Mouse (Mus musculus): ENCODE results near the gene Tcte2.
"Not testable (repeated sequence)": the region's sequence is repeated elsewhere in the genome, so short reads cannot be mapped to it uniquely, and the experiment has no call there.

Gene Tcte2

GRCm38 (mm10) chr17:13761179-13761913, at the start of gene Tcte2:
Gene Tcte2 (minus strand): TSS chr17:13761825.
- no peak for DNase-seq (ENCODE audit: low read depth)

DNA sequence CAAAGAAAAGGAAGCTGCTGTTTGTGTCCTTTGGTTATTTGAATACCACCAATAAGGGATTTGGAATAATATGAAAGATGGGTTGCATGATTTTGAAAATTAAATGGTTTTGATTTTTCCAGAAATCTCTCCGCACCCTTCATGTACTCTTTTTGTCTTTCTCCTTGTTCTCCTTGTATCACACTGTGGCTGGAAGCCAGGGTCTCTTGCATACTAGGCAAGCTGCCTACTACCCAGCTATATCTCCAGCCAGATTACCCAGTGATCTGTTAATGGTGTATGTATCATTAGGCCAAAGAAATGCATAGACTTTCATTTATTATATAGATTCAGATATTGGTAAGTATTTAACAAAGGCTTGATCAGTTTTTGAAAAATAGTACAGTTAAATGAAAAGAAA, 44.4 kb upstream of the Tcte2 start:
- no peak for DNase-seq (ENCODE audit: low read depth)

DNA sequence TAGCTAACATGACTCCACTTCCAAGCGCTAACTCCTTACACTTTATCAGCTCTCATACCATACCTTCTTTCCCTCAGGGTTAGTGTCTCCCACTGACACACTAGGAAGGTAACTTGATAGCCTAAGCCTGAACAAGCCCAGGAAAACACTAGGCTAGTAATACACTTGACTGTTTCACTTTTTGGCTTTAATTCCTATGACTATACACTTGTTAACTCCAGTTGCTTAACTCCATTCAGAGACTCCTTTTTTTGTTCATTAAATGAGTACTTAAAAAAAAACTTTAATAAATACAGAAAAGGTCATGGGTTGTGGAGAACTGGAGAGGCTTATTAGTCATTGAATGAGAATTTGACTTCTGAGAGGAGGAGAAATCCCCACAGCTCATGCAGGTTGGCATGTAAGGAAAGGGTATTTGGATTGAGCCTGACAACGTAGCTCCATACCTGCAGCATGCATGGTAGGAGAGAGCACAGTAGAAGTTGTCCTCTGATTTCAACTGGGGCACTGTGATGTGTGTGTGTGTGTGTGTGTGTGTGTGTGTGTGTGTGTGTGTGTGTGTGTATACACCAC, 41.3 kb upstream of the Tcte2 start:
- DNase-seq (ENCODE audit: low read depth) = no peak

GRCm38 (mm10) chr17:13797691-13798090, 36.1 kb upstream of the Tcte2 start:
- no peak for DNase-seq (ENCODE audit: low read depth)

GRCm38 (mm10) chr17:13790033-13790432, 28.4 kb upstream of the Tcte2 start:
- not testable (repeated sequence) for DNase-seq (ENCODE audit: low read depth)

- DNase-seq (ENCODE audit: low read depth) = no peak
These were observed 21.8 kb upstream of the Tcte2 start for GRCm38 (mm10) chr17:13783469-13783868.

- DNase-seq (ENCODE audit: low read depth) = no peak
These were observed 20.3 kb upstream of the Tcte2 start for GRCm38 (mm10) chr17:13781948-13782347.

DNA sequence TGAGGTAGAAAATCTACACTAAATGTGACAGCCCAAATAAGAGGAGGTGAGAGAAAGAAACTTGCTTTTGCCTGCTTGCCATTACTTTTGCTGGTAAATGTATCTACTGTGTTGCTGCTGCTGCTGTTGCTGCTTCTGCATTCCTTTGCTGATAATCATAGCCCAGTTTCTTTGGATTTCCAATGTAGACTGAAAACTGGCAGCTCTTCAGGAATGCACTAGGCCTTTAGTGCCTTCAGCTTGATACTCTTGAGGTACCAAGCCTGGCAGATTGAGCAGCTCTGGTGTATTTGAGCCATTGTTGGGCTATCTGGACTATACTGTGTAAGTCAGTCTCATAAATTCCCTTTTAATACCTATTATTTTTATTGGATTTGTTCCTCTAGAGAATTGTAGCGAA, 17.2 kb upstream of the Tcte2 start:
- no peak for DNase-seq (ENCODE audit: low read depth)

GRCm38 (mm10) chr17:13777676-13778075, 16.1 kb upstream of the Tcte2 start:
- no peak for DNase-seq (ENCODE audit: low read depth)

GRCm38 (mm10) chr17:13769256-13769655, 7.6 kb upstream of the Tcte2 start:
- DNase-seq (ENCODE audit: low read depth) = no peak

GRCm38 (mm10) chr17:13768531-13768930, 6.9 kb upstream of the Tcte2 start:
- DNase-seq (ENCODE audit: low read depth) = no peak

DNA sequence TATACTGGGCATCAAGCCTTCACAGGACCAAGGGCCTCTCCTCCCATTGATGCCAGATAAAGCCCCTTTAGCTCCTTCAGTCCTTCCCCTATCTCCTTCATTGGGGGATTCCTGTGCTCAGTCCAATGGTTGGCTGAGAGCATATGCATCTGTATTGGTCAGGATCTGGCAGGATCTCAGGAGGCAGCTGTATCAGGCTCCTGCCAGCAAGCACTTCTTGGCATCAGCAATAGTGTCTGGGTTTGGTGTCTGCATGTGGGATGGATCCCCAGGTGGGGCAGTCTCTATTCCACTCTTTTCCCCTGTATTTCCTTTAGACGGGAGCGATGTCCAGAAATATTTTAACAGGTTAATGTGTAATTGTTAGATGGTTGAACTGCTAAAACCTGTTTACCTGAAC, 3.3 kb upstream of the Tcte2 start:
- DNase-seq (ENCODE audit: low read depth) = not testable (repeated sequence)

DNA sequence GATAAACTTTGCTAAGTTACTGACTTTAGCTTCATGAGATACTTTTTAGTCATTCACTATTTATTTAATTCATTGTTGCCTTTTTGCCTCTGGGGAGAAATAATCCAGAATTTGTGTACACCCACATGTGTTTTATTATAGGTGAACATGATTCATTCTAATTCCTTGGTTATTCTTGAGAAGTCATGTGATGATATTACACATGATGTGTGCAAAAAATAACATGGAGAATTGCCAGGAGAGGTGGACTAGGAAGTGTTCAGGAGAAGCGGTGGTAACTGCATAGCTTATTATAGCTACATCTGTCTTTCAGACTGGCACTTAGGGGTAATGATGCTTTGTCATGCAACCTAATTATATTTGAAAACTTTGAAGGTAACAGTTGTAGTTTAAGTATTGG, 2.2 kb upstream of the Tcte2 start:
- no peak for DNase-seq (ENCODE audit: low read depth)

DNA sequence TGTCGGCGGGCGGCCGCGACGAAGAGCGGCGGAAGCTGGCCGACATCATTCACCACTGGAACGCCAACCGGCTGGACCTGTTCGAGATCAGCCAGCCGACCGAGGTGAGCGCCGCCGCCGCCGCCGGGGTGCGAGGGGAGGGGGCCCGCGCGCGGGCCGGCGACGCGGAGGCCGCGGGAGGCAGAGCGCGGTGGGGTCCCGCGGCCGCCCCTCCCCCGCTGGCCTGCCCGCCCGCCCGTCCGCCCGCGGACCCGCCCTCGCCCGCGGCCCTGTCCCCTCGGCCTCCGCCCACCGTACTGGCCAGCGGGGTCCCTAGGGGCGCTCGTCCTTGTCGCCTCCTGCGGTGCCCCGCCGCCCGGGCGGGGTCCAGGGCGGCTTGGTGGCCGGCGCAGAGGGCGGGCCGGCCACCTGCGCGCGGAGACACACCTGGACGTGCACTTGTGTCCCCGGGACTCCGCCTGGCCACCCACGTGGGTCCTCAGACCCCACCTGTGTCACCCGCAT, 898 bp downstream of the Tcte2 start:
- DNase-seq (ENCODE audit: low read depth) = no peak

DNA sequence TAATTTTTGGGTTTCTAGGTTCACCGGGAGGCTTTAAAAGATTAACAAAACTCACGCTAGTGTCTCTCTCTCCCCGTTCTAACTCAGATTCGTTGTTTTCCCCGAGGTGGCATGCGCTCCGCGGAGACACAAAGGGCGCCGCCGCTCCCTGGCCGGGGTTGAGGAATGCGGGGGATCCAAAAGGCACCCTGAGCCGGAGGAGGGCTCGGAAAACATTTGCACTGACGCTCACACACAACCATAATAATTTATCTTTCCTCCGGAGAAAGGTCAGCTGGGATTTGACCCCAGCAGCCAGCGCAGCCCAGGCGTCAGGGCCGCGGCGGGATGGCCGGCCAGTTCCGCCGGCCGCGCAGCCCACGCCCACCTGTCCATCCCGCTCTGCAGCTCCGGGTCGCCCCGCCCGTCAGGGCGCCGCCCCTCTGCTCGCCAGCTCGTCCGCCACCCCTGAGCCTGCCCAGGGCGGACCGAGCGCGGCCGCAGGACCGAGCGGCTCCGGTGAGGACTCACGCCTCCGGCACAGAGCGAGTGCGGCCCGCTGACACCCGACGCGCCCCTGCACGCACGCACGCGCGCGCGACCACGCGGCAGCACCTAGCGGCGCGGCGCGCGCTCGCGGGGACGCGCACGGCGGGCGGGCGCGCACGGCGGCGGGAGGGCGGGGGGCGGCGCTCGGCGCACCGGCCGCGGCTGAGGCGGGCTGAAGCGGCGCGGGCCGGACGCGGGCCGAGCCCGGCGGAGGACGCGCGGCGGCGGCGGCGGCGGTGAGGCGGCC, 1.6 kb downstream of the Tcte2 start, which contains the start of gene Afdn:
Afdn (plus strand) TSS at position 687 of the 775 bp plus-strand sequence.
- DNase-seq (ENCODE audit: low read depth) = no peak

- no peak for DNase-seq (ENCODE audit: low read depth)
These were observed 2.3 kb downstream of the Tcte2 start for GRCm38 (mm10) chr17:13759156-13759852.

DNA sequence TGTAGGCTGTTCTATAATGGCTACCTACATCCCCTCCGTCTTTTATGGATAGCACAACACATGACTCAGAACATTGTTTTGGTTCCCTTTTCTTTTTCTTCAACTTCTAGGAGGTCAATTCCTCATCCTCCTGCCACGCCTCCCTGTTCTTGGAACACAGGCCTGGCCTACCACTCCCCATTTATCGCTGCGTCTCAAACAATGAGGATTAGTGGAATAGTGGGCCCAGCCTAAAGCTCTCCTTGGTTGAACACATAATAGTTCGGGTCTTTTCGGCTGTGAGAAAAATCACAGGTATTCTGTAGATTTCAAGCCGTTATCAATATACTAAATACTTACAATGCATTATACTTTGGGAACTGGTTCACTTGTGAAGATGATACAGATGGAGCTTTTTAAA, 3.0 kb downstream of the Tcte2 start:
- no peak for DNase-seq (ENCODE audit: low read depth)

GRCm38 (mm10) chr17:13754940-13755339, 6.7 kb downstream of the Tcte2 start:
- DNase-seq (ENCODE audit: low read depth) = no peak

DNA sequence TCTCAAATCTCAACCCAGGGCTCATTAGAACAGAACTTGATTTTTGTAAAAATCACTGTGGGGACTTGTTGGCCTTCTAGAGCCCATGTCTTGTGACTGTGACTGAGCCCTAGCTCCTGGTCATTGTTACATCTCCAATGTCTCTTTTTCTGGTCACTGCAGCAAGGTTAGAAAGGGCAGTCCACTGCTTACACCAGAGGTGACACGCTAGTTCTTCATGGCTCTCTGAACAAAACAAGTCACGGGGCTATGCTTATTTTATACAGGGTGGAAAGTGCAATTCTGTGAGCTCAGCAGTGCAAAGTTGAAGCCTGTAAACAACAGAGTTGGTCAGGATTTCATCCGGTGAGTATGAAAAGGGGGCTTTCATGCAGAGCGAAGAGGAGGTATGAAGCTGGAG, 7.7 kb downstream of the Tcte2 start:
- DNase-seq (ENCODE audit: low read depth) = no peak

DNA sequence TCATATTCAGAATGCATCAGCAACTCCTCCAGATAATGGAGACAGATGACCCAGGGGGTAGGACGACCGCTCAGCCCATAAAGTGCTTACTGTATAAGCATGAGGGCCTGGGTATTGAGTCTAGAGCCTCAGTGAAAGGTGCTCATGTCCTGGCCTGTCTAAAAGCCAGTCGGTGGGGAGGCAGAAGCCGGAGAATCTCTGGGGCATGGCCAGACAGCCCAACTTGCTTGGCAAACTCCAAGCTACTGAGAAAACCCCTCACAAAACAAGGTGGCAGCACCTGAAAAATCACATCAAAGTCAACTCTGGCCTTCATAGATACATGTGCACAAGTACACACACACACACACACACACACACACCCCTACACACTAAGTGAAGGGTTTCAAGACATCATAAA, 12.6 kb downstream of the Tcte2 start:
- no peak for DNase-seq (ENCODE audit: low read depth)

- DNase-seq (ENCODE audit: low read depth) = no peak
These were observed 13.9 kb downstream of the Tcte2 start for GRCm38 (mm10) chr17:13747681-13748080.

DNA sequence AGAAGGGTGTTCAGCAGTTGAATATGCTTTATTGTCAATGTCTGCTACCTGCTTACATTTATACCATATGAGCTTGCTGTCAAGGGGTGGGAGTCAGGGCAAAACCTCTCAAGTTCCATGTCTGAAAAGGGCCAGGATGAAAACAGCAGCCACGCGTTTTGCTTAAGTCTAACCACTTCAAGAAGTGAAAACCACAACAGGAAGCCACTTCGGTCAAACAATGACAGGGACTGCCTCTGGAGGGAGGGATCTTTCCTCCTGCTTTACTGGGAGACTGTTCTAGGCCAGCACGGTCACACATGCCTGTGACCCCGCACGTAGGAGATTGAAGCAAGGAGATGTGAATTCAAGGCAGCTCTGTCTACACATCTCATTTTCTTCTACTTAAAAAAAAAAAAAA, 15.3 kb downstream of the Tcte2 start:
- DNase-seq (ENCODE audit: low read depth) = no peak

Data from c-Kit-positive CD71-negative TER-119-negative erythroid progenitor cells, embryonic 14.5 days (primary cell).